Mouse (Mus musculus): ENCODE results near the gene 5830411N06Rik. TPM values are rescaled to one million over a fixed set of nuclear protein-coding genes. Genes with fewer than 3 reads are reported as not detected.

5830411N06Rik gene
- total RNA-seq (2022) = under 1 TPM in 3 of 4 experiments, not detected in 1; 0.16 to 0.22 (median 0.19) TPM

DNA sequence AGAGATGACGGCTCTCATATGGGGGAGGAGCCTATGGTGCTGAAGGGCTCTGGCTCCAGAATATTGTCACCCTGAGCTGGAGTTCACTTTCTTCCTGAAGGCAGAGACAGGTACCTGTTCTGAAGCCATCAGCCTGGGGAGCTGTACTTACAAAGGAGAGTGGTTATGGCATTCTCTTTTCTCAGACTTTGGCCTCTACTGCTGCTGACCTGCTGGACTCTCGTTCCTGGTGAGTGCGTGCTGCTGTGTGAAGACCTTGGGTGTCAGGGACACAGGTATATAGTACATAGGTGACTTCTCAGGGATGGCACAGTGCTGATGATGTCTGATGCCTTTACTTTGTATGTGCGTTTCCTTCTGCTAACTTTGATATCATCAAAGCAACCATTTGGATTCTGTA is at the start of gene 5830411N06Rik:
Gene 5830411N06Rik (plus strand): TSS at position 69 of the 400 bp plus-strand sequence.
- no peak for DNase-seq (ENCODE audit: low spot score in 2 of 2)

DNA sequence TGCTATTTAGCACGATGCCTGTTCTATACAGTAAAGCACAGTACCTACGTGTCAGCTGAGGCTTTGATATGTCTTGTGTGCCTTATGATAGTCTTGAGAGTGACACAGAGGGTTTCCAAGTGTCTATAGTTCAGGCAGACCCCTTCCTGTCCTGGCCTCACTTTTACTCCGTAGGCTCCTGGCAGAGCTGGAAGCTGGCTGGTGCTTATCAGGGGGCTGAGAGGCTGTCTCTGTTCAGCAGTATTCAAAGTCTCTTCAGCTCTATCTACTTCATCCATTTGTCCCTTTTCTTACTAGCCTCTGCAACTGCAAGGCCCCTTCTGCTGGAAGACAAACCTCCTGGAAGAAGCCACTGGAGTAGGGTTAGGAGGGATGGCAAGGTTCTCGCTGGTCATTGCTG is 46.0 kb upstream of the 5830411N06Rik start:
- no peak for DNase-seq (ENCODE audit: low spot score in 2 of 2)

- no peak for DNase-seq (ENCODE audit: low spot score in 2 of 2)
These were observed 41.2 kb upstream of the 5830411N06Rik start, which contains the start of gene Olfr524 for GRCm38 (mm10) chr7:140205864-140206263. TSS of gene Olfr524 (minus strand) at chr7:140205964.

DNA sequence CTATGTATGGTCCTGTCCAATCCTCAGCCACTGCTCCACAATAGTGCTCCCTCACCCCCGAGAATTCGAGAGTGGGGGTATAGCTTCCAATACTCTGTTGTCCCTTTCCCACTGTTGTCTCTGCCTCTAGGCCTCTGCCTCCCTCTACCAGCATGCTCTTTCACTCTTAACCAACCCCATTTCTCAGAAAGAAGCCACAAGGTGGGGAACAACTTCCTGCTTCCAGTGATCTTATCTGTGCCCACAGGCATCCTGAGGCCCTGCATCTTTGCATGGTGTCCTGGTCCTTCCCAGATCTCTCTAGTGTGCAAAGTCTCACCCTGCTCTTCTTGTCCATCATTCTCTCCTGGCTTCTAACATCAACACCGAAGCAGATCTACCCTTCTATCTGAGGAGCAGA is 40.2 kb upstream of the 5830411N06Rik start:
- no peak for DNase-seq (ENCODE audit: low spot score in 2 of 2)

GRCm38 (mm10) chr7:140208153-140208552 is 38.9 kb upstream of the 5830411N06Rik start:
- DNase-seq (ENCODE audit: low spot score in 2 of 2) = no peak

DNA sequence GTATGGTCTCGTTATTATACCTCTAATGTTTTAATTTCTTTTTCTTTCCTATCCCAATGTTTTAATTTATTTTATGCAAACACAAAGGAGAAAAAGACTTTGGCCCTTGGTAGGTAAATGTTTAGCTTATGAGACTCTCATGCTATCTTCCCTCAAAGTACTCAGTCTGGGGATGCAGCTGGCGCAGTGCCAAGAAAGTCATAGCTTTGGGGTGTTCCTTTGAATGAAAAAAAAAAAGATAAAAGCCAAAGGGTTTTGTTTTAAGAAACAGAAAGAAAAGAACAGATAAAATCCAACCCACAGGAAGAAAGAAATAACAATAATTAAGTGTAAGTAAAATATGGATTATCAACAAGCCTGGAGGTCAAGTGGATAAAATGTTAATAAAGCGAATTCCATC is 38.4 kb upstream of the 5830411N06Rik start:
- DNase-seq (ENCODE audit: low spot score in 2 of 2) = no peak

DNA sequence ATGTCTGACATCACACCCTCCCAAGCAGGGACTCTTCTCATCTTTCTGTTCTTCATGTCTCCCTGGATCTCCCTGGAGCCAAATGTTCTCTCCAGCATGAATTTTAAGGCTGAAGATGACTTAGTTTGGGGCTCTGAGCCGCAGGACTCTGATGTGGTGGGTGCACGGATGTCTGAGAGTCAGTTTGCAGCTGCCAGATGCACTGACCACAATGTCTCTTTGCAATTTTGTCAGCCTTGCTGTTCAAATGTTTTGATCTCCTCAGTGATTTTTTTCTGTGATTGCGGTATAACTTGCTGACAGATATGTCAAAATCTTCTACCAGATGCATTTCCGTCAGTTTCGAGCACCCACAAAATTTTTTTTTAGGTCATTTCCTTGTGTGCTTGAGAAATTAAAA is 33.2 kb upstream of the 5830411N06Rik start:
- DNase-seq (ENCODE audit: low spot score in 2 of 2) = no peak

DNA sequence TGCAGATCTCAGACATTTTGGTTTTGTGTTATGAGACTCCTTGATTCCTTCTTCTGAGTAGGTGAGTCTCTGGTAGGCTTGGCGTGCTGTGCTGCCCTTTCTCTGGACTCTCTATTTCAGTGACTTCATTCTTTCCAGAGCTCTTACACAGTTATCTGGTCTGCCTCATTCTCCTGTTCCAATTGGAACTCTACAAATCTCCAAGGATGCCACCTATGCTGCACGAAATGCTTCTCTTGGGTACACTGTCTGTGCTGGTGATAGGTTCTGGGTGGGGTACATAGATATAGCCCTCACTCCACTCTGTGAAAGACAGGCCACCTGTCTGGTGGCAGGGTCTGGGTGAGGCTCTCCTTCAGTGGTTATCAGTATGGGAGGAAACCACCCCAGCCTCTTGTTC is 29.1 kb upstream of the 5830411N06Rik start, which contains the start of gene Cd163l1:
Gene Cd163l1 (plus strand): TSS at position 301 of the 400 bp plus-strand sequence.
- no peak for DNase-seq (ENCODE audit: low spot score in 2 of 2)

DNA sequence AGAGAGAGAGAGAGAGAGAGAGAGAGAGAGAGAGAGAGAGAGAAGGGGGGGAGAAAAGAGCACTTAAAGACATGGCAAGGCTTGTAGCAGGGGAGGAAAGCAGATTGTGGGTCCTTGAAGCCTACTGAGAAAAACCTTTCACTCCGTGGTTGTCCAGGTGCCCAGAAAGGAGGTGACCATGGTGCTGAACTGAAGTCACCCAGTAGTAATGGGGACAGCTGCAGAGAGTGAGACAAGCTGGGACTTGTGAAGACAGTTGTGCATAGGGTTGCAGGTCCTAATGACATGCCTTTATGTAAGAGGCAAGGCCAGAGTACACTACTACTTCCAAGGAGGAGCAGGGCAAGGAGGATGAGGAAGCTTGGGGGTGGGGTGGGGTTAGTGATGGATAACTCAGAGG is 27.8 kb upstream of the 5830411N06Rik start:
- no peak for DNase-seq (ENCODE audit: low spot score in 2 of 2)

GRCm38 (mm10) chr7:140220375-140220774 is 26.7 kb upstream of the 5830411N06Rik start:
- no peak for DNase-seq (ENCODE audit: low spot score in 2 of 2)

GRCm38 (mm10) chr7:140224209-140224608 is 22.9 kb upstream of the 5830411N06Rik start:
- DNase-seq (ENCODE audit: low spot score in 2 of 2) = no peak

- no peak for DNase-seq (ENCODE audit: low spot score in 2 of 2)
These were observed 18.6 kb upstream of the 5830411N06Rik start for GRCm38 (mm10) chr7:140228476-140228875.

DNA sequence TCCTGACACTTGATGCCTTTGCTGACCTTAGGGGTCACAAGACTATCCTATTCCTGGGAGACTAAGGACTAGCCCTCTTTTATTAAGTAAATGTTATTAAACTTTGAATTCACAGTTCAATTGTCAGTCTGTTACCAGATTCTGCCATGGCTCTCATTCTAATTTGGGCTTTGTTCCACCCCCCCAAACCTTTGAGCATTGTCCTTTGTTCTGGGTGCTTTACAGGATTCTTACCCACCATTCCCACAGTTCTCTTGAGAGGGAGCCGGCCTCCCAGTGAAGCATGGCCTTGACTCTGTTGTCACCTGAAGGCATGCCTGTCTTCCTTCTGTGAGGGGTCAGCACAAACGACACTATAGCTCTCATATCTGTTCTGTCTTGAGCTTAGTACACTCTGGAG is 16.1 kb upstream of the 5830411N06Rik start:
- DNase-seq (ENCODE audit: low spot score in 2 of 2) = no peak

- peak; percentile 32 to 60 for DNase-seq (ENCODE audit: low spot score in 2 of 2)
These were observed 13.4 kb upstream of the 5830411N06Rik start for GRCm38 (mm10) chr7:140233696-140234095.

DNA sequence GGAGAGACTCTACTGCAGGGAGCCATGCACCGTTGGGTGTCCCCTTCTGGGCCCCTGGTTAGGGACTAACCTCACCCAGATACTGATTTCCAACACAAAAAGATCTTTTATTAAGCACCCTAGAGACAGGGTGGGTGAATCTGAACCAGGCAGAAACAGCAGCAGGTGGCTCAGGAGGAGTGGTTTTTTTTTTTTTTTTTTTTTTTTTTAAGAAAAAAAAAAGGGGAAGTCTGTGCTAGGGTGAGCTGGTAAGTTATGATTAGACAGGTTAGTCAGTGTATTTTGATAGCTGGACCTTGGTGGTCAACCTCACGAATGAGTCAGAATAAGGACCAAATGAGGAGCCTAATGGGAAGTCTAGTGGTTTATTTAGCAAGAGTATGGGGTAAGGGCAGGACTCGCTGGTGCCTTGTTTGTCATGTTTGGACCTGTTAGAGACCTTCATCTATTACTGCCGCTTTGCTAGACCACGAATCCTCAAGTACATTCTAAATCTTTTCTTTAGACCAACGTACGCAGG is 6.8 kb downstream of the 5830411N06Rik start:
- no peak for DNase-seq (ENCODE audit: low spot score in 2 of 2)

DNA sequence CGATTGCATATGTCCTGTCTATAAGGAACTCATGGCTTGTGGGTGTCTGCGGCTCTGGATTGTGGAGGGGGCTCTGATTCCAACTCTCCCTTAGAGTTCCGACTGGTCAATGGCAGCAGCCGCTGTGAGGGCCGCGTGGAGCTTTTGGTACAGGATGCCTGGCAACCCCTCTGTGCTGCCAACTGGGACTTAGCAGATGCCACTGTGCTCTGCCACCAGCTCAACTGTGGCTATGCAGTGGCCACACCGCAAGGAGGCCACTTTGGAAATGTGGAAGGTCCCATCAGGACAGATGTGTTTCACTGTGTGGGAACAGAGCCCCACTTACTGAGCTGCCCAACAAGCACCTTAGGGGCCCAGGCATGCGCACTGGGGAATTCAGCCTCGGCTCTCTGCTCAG is 48.7 kb downstream of the 5830411N06Rik start:
- DNase-seq (ENCODE audit: low spot score in 2 of 2) = no peak

GRCm38 (mm10) chr7:140296876-140297275 is 49.8 kb downstream of the 5830411N06Rik start:
- DNase-seq (ENCODE audit: low spot score in 2 of 2) = no peak

GRCm38 (mm10) chr7:140299416-140299815 is 52.3 kb downstream of the 5830411N06Rik start:
- no peak for DNase-seq (ENCODE audit: low spot score in 2 of 2)

GRCm38 (mm10) chr7:140319861-140320385 is 72.8 kb downstream of the 5830411N06Rik start:
- DNase-seq (ENCODE audit: low spot score in 2 of 2) = no peak

DNA sequence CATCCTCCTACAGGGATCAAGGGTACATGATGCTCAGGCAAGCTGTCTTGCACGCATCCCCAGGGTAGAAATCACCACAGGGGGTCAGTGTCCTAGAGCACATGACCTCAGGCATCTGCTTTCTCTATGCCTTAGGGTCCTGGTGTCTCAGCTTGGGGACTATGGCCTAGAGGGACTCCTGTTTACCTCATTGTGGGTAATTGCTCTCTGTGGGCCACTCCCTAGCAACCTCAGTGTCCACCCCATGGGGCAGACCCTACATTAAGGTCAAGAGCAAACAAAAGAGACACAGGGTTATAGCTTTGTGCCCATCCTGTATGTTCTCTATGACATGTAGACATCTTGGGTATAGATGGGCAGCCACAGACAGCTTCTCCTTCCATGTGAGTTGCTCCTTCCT is 73.5 kb downstream of the 5830411N06Rik start, which contains the start of gene Olfr525:
Gene Olfr525 (plus strand): TSS at position 301 of the 400 bp plus-strand sequence.
- DNase-seq (ENCODE audit: low spot score in 2 of 2) = no peak

GRCm38 (mm10) chr7:140321135-140321534 is 74.1 kb downstream of the 5830411N06Rik start:
- DNase-seq (ENCODE audit: low spot score in 2 of 2) = no peak

GRCm38 (mm10) chr7:140329766-140330304 is 82.8 kb downstream of the 5830411N06Rik start:
- no peak for DNase-seq (ENCODE audit: low spot score in 2 of 2)

DNA sequence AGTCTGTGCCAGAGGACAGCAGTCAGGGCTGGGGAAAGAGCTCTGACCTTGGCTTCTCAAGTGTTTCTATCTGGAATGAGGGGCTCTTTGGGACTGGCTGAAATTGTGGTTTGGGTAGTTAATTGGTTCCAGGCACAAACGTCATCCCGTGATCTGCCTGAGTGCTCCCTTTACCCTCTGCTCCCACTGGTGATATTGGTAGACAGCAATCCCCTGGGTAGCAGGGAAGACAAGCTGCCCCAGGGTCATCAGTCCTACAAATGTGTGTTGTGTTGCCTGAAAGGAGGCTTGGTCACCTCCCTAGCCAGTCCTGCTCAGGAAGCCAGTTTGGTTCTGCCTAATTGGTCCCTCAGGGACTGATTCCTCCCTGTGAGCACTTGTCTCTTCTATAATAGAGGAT is 86.6 kb downstream of the 5830411N06Rik start, which contains the start of gene Olfr527:
Gene Olfr527 (plus strand): TSS at position 301 of the 400 bp plus-strand sequence.
- no peak for DNase-seq (ENCODE audit: low spot score in 2 of 2)

Data from layer of hippocampus, adult 8-10 months (tissue).